Mouse (Mus musculus) midbrain, embryonic 12.5 days (tissue): ENCODE data around the gene Mxd3. TPM values are rescaled to one million over a fixed set of nuclear protein-coding genes. Genes with fewer than 3 reads are reported as not detected.

ENCODE experiments used
- ATAC-seq: fragments of 200-750 bp; cut with Nextera tagmentation; 2 replicates; pipeline ENCODE4 v1.8.0; 2017; ENCODE audit warnings: low read depth, moderate TSS enrichment, moderate library complexity; ENCODE audit not compliant: low FRiP score
- H3K27ac ChIP-seq: fragments of 300-500 bp; sonication (generic); replicated peaks from 2 replicates; pipeline ENCODE4 v1.5.1; 2016; ENCODE audit warnings: mild to moderate bottlenecking
- H3K27me3 ChIP-seq: fragments of 300-500 bp; sonication (generic); 2 replicates; pipeline ENCODE4 v1.6.1; 2016; ENCODE audit warnings: mild to moderate bottlenecking
- H3K36me3 ChIP-seq: fragments of 300-500 bp; sonication (generic); 2 replicates; pipeline ENCODE4 v1.6.1; 2016
- H3K4me1 ChIP-seq: fragments of 300-500 bp; sonication (generic); 2 replicates; pipeline ENCODE4 v1.6.1; 2016
- H3K4me2 ChIP-seq: fragments of 300-500 bp; sonication (generic); replicated peaks from 2 replicates; pipeline ENCODE4 v1.6.1; 2016; ENCODE audit warnings: mild to moderate bottlenecking, moderate library complexity
- H3K4me3 ChIP-seq: fragments of 300-500 bp; sonication (generic); 2 replicates; pipeline ENCODE4 v1.5.1; 2016; ENCODE audit warnings: mild to moderate bottlenecking
- H3K9ac ChIP-seq: fragments of 300-500 bp; sonication (generic); replicated peaks from 2 replicates; pipeline ENCODE4 v1.6.1; 2016; ENCODE audit warnings: mild to moderate bottlenecking, moderate library complexity
- H3K9me3 ChIP-seq: fragments of 300-500 bp; sonication (generic); 2 replicates; pipeline ENCODE4 v1.6.1; 2016; ENCODE audit warnings: mild to moderate bottlenecking
- WGBS: fragments of 180-500 bp; shearing (Covaris S2); methylation state at CpG from one replicate; pipeline ENCODE4 v1.1.7; 2016; 5-methylcytosine and 5-hydroxymethylcytosine counted together
- polyA plus RNA-seq: library from polyadenylated mRNA; unstranded; fragments of >200 nt; fragmentation: Nextera tagmentation; extraction: Ambion mirVana; gene quantifications from 2 replicates; pipeline ENCODE4 v1.2.1, GENCODE M21; 2016

Mxd3 gene
- polyA plus RNA-seq, 1 experiment from 2014 or later, result 32.1 TPM

DNA sequence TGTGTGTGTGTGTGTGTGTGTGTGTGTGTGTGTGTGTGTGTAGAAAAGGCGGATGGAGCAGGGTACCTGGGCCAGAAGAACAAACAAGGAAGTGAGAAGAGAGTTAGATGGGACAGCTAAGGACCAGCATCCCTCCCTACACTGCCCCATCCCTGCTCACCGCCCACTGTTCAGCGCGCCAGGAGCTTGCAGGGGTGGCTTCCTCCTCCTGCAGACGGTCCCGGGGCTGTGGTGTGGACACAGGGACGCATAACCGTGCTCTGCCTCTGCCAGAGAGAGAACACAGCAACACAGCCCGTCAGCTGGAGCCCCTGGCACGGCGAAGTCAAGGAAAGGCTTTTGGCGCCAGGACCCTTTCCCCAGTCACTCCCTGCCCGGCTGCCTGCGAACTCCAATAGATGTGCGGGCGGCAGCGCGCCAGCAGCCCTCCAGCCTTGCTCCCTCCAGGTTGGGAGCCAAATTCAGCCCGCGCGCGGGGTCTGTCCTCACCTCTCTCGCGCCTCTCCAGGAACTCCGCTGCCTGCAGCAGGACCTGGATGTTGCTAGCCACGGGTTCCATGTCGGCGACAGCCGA is 427 bp downstream of the Mxd3 start:
- ATAC-seq, result peak; percentile 45; the same call in 1 of the 2 replicates
- Histone ChIP-seq H3K4me3 (peak overlapping the region; percentile 72), H3K27me3 (peaks cover 11% of the 10 kb centered on the region; the same call in 1 of the 2 replicates), H3K9ac (peak overlapping the region; percentile 82), H3K36me3 (peaks cover 21% of the 10 kb centered on the region), H3K4me1 (peaks cover 37% of the 10 kb centered on the region), H3K4me2 (peak overlapping the region; percentile 88), H3K9me3 (no peaks in the 10 kb centered on the region), H3K27ac (peak overlapping the region; percentile 94)
- 1% methylated on average over 28 of the region's 29 CpGs for WGBS

DNA sequence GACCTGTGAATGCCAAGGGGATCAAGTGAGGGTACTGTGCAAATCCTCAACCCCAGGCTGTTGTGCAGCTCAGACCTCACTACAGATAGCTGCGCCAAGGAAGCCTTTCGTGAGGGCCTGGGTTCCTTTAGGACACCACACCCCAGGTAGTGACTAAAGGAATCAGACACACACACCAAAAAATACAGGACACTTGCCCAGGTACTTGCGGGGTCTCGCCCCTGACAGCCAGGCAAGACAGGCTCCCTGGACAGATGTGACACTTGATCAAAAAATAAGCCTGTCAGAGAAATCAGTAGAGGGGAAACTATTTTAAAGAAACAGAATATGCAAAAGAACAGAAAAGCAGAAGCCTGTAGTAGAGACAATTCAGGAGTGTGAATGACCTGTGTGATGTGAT is 982 bp downstream of the Mxd3 start:
- Histone ChIP-seq H3K27me3 (peaks cover 11% of the 10 kb centered on the region; the same call in 1 of the 2 replicates), H3K4me3 (peak overlapping the region; percentile 72), H3K9ac (peak overlapping the region; percentile 82), H3K36me3 (peaks cover 27% of the 10 kb centered on the region), H3K4me2 (peak overlapping the region; percentile 88), H3K27ac (no peak overlapping the region), H3K9me3 (no peaks in the 10 kb centered on the region), H3K4me1 (peaks cover 42% of the 10 kb centered on the region)
- no peak for ATAC-seq
- 77% methylated on average over 4 of the region's 4 CpGs for WGBS

DNA sequence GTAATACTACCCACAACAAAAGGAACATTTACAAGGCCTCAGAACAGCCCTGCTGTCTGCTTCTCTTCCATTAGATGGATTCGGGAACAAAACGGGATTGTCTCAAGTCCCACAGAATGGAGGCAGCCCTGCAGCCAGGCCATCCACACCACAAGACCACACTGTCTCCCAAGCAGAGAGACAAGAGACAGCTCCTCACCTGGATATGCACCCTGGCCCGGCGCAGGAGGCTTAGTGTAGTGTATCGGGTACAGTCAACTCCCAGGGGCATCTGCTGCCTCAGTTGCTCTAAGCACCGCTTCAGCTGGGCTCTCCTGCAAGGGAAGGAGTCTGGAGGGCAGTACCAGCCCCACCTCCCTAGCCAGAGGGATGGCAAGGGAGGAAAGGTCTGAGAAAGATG is 1.5 kb downstream of the Mxd3 start:
- Histone ChIP-seq H3K4me2 (peak overlapping the region; percentile 88), H3K4me1 (peaks cover 47% of the 10 kb centered on the region), H3K9ac (peak overlapping the region; percentile 82; the same call in 1 of the 2 replicates), H3K4me3 (peak overlapping the region; percentile 72), H3K36me3 (peaks cover 31% of the 10 kb centered on the region), H3K9me3 (no peaks in the 10 kb centered on the region), H3K27ac (no peak overlapping the region), H3K27me3 (peaks cover 11% of the 10 kb centered on the region; the same call in 1 of the 2 replicates)
- no peak for ATAC-seq
- WGBS, result 84% methylated on average over 6 of the region's 6 CpGs

DNA sequence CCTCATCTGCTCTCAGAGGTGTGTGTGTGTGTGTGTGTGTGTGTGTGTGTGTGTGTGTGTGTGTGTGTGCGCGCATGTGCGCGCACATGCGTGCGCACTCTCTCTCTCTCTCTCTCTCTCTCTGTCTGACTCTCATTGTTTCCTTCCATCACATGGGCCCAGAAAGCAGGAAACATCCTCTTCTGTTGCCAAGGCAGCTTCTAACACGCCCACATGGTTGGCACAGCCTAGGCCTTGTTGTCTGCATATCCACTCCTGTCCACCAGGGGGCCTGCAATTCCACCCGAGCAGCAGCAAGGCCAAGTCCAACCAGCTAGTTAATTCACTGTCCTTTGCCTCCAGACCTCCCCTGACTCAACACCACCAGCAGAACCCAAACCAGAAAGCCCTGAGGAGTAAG is 2.0 kb downstream of the Mxd3 start:
- Histone ChIP-seq H3K4me1 (peaks cover 52% of the 10 kb centered on the region), H3K4me3 (peak overlapping the region; percentile 72; the same call in 1 of the 2 replicates), H3K9me3 (no peaks in the 10 kb centered on the region), H3K27ac (no peak overlapping the region), H3K4me2 (peak overlapping the region; percentile 88), H3K9ac (no peak overlapping the region), H3K27me3 (peaks cover 11% of the 10 kb centered on the region; the same call in 1 of the 2 replicates), H3K36me3 (peaks cover 32% of the 10 kb centered on the region)
- no peak for ATAC-seq
- WGBS, result 0% methylated on average over 2 of the region's 8 CpGs

DNA sequence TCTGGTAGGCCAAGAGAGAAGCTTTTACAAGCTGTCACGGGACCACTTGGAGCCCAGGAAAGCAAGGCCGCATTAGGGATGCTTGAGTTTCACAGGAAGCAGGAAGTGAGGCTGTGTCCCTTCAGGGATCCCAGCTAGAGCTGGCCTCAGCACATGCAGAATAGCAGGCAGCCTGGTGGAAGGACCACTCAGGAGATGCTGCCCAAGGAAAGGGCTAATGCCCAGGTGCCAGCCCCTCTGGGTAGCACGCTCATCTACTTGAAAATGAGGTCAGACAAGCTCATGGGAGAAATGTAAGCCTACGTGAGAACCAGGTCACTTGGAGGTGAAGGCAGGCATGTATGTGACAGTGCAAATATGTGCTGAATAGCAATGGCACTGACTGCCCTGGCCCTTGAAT is 2.5 kb downstream of the Mxd3 start:
- WGBS, result 75% methylated on average over 4 of the region's 4 CpGs
- Histone ChIP-seq H3K9me3 (no peaks in the 10 kb centered on the region), H3K4me2 (0 out of 2 replicates have a peak overlapping the region, but pooled peaks have one; percentile 88), H3K27ac (peak overlapping the region; percentile 0; the same call in 1 of the 2 replicates), H3K4me3 (no peak overlapping the region), H3K9ac (no peak overlapping the region), H3K27me3 (peaks cover 11% of the 10 kb centered on the region; the same call in 1 of the 2 replicates), H3K4me1 (peaks cover 55% of the 10 kb centered on the region), H3K36me3 (peaks cover 32% of the 10 kb centered on the region)
- ATAC-seq, result no peak

DNA sequence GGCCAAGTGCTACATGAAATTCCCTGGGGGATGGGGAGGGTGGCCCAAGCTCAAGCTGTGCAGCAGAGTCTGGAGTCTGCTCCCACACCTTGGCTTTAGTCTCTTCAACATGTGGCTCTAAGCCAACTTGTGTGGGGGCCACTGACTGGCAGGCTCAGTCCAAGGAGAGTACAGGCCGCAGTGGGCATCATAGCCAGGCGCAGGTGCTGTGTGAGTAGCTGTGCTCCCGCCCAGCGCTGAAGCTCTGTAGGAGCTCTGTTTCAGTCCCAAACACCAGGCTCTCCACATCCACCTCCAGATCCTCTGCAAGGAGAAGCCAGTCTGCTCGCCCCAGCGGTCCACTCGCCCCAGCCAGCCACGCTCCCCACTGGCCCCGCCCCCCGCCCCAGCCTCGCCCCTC is 4.0 kb downstream of the Mxd3 start:
- no peak for ATAC-seq
- no peak overlapping the region for H3K4me3 ChIP-seq
- H3K36me3 ChIP-seq, result peaks cover 33% of the 10 kb centered on the region
- WGBS, result 83% methylated on average over 11 of the region's 11 CpGs
- no peak overlapping the region for H3K27ac ChIP-seq
- H3K4me2 ChIP-seq, result no peak overlapping the region
- H3K27me3 ChIP-seq, result peaks cover 11% of the 10 kb centered on the region; the same call in 1 of the 2 replicates
- peaks cover 58% of the 10 kb centered on the region for H3K4me1 ChIP-seq
- no peak overlapping the region for H3K9ac ChIP-seq
- H3K9me3 ChIP-seq, result no peaks in the 10 kb centered on the region

DNA sequence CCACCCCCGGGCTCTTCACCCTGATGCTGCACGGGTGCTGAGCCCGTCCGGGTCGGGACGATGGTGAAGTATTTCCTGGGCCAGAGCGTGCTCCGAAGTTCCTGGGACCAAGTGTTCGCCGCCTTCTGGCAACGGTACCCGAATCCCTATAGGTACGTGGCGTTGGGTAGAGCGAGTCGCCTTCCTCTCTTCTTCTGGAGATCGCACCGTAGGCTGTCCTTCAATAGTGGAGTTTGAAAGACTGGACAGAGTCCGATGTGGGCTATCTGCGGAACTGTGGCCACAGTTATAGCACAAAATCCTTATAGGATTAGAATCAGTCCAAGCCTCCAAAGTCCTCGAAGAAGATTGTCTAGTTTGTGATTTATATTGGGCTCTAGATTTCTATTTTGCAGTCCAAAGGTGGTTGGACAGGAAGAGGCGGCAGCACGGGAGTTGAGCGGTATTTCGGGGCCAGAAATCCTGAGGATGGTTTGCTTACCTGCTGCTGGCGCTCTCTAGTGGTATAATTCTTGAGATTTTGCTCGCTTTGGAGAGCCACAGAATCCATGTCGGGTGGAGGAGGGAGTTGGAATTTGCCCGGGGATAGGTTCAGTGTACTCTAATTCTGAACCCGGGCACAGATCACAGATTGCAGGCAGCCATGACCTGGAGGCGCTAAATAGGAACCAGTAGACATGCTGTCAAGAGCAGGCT is 7.3 kb downstream of the Mxd3 start:
- WGBS, result 1% methylated on average over 31 of the region's 31 CpGs
- Histone ChIP-seq H3K4me3 (peak overlapping the region; percentile 92), H3K9ac (peak overlapping the region; percentile 93), H3K36me3 (peaks cover 66% of the 10 kb centered on the region), H3K4me1 (peaks cover 36% of the 10 kb centered on the region), H3K27ac (peak overlapping the region; percentile 63), H3K27me3 (no peaks in the 10 kb centered on the region), H3K4me2 (peak overlapping the region; percentile 86), H3K9me3 (no peaks in the 10 kb centered on the region)
- peak; percentile 55; the same call in 1 of the 2 replicates for ATAC-seq

DNA sequence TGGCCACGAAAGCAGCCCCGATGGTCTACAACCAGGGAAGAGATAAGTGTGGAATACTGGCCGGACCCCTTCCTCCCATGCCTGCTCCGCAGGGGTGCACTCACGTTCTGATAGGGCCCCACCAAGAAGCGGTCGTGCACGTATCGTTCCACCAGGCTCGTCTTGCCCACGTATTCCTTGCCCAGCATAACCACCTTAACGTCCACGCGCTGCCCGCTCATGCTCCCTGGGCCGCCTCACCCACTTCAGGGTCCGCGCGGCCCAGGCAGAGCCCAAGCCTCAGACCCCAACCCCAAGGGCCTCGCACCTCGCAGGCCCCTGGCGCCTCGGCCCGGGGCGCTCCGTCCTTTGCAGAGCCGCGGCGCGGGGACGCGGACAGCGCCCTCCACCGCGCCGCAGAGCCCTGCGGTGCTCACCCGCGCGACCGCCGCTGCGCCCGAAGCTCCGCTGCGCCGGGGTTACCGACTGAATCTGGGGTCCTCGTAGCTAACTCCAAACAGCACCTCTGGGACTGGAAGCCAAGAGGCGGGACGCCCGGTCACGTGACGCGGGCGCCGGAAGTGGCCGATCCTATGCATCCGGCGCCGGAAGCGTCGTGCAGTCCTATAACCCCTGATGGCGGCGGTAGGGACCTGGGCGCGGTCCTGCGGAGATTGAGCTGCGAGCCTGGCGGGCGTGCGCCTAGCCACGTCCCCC is 8.0 kb downstream of the Mxd3 start, which contains the start of gene Rab24:
TSS of gene Rab24 (minus strand) at position 513 of the 696 bp plus-strand sequence.
- H3K4me2 ChIP-seq, result peak within 1 kb of the TSS; percentile 86
- no peaks in the 10 kb centered on the region for H3K27me3 ChIP-seq
- H3K4me1 ChIP-seq, result peaks cover 34% of the 10 kb centered on the region
- H3K36me3 ChIP-seq, result peaks cover 71% of the 10 kb centered on the region
- ATAC-seq, result peak; percentile 90
- peak within 1 kb of the TSS; percentile 92 for H3K4me3 ChIP-seq
- H3K9me3 ChIP-seq, result no peaks in the 10 kb centered on the region
- peak within 1 kb of the TSS; percentile 93 for H3K9ac ChIP-seq
- WGBS, result under 1% methylated on average over 73 of the region's 73 CpGs
- H3K27ac ChIP-seq, result peak within 1 kb of the TSS; percentile 63

DNA sequence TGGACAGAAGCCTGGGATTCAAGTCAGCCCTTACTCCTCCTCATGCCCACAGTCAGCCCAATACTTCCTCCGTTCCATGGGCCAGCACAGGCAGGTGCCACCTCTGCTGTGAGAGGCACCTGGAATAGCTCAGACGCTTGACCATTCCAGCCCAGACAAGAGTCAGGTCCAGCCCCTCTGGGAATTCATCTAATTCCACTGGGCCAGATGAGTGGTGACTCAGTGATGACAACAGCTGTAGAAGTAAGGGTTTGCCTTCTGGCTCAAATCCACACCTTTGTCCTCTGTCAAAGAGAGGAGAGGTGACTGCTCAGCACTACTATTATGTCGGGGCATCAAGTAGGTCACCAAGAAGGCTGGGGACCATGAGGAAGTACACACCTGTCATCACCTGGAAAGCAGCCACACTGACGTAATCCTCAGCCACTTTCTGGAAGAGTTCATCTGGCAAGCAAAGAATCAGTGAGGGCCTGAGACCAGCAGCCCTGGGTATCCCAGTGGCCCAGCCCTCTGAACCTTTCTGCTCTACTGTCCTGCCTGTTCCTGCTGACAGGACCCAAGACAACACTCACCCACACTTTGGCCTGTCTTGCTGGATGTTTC is 9.6 kb downstream of the Mxd3 start, which contains the start of gene Prelid1:
TSS of gene Prelid1 (plus strand) at position 570 of the 603 bp plus-strand sequence.
- 83% methylated on average over 4 of the region's 4 CpGs for WGBS
- H3K27me3 ChIP-seq, result no peaks in the 10 kb centered on the region
- H3K9me3 ChIP-seq, result no peaks in the 10 kb centered on the region
- peak within 1 kb of the TSS; percentile 86 for H3K4me2 ChIP-seq
- ATAC-seq, result no peak
- peak within 1 kb of the TSS; percentile 92 for H3K4me3 ChIP-seq
- peaks cover 69% of the 10 kb centered on the region for H3K36me3 ChIP-seq
- peaks cover 34% of the 10 kb centered on the region for H3K4me1 ChIP-seq
- no peak within 1 kb of the TSS for H3K27ac ChIP-seq
- H3K9ac ChIP-seq, result peak within 1 kb of the TSS; percentile 93

DNA sequence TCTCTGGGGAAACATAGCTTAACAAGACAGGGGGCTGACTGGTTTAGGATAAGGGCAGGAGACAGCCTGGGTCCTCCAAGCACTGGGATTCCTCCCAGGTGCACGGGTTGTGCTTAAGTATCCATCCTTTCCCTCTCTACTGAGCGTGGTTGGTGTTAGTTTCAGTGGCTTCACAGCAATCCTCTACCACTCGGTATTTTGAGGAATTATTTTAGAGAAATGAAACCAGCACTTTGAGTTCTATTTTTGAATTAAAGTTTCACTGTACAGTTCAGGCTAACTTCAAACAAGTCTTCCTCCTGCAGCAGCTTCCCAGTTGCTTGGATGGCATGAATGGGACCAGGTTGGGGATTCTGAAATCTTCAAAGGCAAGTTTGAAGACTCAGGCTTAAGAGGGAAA is 11.3 kb downstream of the Mxd3 start:
- H3K4me1 ChIP-seq, result peaks cover 25% of the 10 kb centered on the region

DNA sequence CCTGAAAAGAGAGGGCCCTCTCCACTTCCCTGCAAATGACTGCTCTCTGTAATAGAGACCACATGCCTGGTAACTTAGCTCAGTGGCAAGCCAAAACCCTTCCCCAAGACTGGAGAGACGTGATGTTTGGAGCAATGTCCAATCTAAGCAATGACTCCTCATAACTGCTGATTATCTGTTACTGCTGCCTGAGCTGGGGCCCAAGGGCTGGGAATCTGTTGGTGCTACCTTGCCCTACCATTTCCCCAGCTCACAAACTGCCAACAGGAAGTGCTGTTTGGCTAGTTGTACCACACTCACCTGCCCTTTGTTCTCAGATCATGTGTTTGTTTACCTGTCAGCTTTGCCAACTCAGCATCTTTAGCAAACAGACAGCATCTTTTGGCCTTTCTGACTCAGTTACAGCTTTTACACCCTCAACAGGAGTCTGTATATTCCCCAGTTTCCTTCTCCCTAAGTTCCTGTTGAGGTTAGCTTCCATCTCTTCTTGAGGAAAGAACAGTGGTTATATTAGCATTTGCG is 14.7 kb downstream of the Mxd3 start:
- Histone ChIP-seq H3K36me3 (peaks cover 95% of the 10 kb centered on the region), H3K9me3 (no peaks in the 10 kb centered on the region), H3K4me1 (no peaks in the 10 kb centered on the region), H3K27ac (no peak overlapping the region), H3K27me3 (no peaks in the 10 kb centered on the region), H3K4me2 (no peak overlapping the region), H3K4me3 (no peak overlapping the region), H3K9ac (no peak overlapping the region)
- no peak for ATAC-seq
- WGBS, result 86% methylated on average over 2 of the region's 2 CpGs

More for the DNA sequence above, 11.3 kb downstream of the Mxd3 start:
- Histone ChIP-seq H3K27ac (no peak overlapping the region), H3K4me2 (no peak overlapping the region), H3K36me3 (peaks cover 71% of the 10 kb centered on the region), H3K4me3 (no peak overlapping the region), H3K9ac (no peak overlapping the region), H3K27me3 (no peaks in the 10 kb centered on the region), H3K9me3 (no peaks in the 10 kb centered on the region)
- 76% methylated on average over 3 of the region's 3 CpGs for whole genome bisulfite sequencing
- ATAC-seq, result no peak
